Mouse (Mus musculus) right cerebral cortex, postnatal 4 days (tissue): ENCODE measurements around the gene Gnb1l.

Experiments
- DNase-seq: peaks from one replicate; pipeline ENCODE4 v3.0.0-alpha.2; 2022

The Gnb1l gene

GRCm38 (mm10) chr16:18498558-18498990 lies at the start of gene Gnb1l, which contains the start of gene Rtl10:
Gene Gnb1l (plus strand): TSS chr16:18498713.
Gene Rtl10 (plus strand): TSS chr16:18498901.
- peak; percentile 98 for DNase-seq

DNA sequence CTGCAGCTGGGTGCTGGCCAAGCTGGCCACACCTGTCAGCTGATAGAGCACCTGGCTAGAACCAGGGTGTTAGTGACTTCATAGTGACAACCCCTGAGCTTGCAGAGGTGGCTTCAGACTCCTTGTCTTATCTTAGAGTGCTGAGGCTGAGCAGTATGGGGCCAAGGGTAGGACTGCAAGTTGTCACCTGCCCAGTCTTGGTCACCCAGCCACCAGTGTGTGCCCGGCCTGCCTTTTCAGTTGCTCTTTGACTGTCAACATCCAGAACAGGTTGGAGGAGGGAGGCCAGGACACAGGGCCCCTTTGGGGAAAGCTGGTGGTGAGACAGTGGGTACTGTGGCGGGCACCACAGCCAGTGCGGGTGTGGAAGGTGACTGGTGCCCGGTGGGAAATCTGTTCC lies 49.5 kb upstream of the Gnb1l start:
- DNase-seq = no peak

DNA sequence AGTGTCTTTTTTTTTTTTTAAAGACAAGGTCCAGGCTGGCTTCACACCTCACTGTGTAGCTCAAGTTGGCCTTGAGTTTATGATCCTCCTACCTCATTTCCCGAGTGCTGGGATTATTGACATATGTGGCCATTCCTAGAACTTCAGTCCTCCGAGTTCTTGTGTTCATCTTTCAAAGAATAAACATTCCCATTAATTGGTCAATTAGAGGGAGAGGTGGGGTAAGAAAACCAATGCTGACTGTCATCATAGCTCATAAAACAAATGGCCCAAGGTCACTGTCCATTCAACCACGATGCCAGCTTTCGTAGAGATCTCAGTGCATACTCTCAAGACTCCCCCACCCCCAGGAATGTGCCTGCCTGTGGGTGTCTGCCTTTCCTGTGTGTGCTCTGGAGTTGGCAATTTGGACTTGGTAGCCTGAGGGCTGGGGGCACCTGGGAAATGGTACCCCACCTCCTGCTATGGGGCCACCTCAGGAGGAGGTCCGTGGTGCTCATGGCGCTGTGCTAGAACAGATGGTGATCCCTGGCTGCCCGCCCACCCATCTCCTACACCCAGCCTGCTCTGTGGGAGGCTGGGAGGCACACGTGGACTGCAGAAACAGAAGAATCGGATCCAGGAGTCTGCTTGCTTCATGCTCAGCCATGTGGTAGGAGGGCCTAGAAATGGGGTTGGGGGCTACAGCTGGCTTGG lies 46.9 kb upstream of the Gnb1l start:
- peak; percentile 23 for DNase-seq

DNA sequence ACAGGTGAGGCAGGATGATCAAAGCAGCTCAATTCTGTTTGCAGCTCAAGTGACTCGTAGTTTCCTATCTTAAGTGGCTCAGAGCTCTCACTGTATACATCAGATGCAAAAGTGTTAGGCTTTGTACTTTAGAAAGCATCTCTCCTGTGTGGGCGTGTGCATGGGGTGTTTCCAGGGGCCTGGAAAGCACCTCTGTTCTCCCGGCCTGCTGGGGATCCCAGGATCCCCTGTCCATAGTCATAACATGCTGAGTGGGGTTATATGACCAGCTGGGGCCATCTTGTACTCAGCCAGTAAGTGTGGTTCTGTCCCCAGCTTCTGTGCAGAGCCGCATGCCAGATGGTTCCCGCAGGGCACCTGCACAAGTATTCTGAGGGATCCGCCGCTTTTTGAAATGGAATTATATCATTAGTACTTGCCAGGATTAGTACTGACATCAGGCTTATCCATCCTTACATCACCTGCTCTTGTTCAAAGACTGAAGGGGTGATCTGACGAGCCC lies 46.1 kb upstream of the Gnb1l start:
- no peak for DNase-seq

GRCm38 (mm10) chr16:18453846-18454245 lies 44.7 kb upstream of the Gnb1l start:
- DNase-seq = no peak

GRCm38 (mm10) chr16:18455407-18455806 lies 43.1 kb upstream of the Gnb1l start:
- no peak for DNase-seq

DNA sequence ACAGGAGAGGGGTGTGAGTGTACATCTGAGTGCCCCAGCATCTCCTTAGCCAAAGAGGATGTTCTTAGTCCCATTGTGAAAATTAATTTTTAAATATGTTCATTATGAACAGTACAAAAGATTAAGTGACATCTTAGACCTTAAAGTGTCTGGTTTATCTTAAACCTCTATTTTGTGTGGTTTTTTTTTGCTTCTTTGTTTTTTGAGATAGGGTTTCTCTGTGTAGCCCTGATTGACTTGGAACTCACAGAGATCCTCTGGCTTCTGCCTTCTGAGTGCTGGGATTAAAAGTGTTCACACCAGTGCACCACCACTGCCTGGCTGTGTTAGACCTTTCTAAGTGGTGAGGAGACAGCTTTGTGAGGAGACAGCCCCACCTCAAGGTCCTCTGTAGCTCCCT lies 39.9 kb upstream of the Gnb1l start:
- no peak for DNase-seq

- no peak for DNase-seq
These were observed 39.1 kb upstream of the Gnb1l start for GRCm38 (mm10) chr16:18459335-18459954.

DNA sequence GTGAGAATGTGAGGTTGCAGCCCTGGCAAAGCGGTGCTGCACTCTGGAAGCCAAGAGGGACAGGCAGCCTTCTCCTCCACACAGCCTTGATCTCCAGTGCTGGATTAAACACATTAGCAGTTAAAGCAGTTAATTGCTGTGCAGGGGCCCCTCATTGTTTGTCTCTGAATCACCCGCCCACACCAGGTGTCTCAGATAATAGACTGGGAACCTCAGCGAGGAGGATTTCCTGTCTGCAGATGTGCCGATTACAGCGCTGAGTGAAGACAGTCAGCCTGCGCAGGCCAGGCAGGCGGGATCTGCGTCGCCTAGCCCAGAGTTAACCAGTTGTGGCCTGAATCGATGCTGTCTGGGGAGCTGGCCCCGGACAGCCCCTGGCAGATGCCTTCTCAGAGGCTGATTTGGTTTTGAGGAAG lies 38.5 kb upstream of the Gnb1l start:
- no peak for DNase-seq

GRCm38 (mm10) chr16:18460826-18461225 lies 37.7 kb upstream of the Gnb1l start:
- DNase-seq = no peak

GRCm38 (mm10) chr16:18462031-18462430 lies 36.5 kb upstream of the Gnb1l start:
- no peak for DNase-seq

DNA sequence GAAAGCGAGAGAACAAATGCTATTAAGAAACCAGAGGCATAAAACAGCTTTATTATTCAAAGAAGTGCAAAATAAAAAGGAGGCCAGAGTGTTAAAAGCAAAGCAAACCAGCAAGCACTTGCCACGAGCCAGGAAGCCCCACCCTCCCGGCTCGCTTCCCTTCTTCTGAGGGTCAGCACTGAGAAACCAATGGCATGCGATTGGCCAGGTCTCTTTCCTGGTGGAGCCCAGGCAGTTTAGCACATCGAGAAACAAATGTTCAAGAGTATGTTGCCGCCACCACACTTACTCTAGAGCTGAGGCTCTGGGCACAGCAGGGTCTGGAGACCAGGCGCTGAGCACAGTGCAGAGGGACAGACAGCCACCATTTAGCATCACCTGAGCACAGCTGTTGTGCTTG lies 35.9 kb upstream of the Gnb1l start:
- no peak for DNase-seq

DNA sequence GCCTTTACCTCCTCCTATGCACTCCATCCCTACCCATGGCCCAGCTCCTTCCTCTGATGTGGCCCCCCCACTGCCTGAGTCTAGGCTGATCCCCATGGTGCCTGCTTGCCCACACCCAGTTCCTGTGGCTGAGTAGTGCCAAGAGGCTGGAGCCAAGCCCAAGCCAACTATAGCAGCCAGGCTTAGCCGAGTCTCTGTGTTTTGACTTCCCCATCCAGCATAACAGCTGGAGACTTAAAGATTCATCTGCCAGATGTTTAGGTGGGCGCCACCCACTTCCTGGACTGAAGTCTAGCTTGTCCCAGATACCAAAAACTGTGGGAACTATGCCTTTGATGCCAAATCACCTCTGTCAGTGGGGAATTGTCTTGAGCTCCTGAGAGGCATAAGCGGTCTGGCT lies 34.2 kb upstream of the Gnb1l start:
- no peak for DNase-seq

- no peak for DNase-seq
These were observed 27.7 kb upstream of the Gnb1l start for GRCm38 (mm10) chr16:18470829-18471228.

DNA sequence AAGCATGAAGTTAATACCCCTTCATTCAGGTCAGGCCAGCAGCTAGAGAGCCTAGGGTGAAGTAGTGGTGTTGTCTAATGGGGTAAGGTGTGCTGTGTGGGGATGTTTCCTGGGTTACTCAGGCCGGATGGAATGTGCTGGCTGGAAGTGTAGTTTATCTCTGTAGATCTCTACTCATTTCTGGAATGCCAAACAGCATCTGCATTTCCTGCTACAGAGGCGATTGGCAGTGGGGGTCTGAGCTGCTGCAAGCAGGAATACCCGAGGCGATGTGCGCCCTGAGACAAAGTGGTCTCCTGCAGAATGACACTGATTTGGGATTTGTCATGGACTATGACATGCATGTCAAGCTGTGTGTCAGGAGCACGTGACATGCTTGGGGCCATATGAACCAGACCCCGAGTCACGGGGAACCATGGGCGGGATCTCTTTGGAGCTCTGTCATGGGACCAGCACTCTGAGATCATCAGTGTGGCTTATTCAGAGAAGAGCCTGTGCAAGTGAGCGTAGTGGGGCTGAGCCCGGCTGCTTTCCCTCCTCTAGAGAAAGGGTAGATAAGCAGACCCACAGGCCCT lies 27.0 kb upstream of the Gnb1l start:
- no peak for DNase-seq

DNA sequence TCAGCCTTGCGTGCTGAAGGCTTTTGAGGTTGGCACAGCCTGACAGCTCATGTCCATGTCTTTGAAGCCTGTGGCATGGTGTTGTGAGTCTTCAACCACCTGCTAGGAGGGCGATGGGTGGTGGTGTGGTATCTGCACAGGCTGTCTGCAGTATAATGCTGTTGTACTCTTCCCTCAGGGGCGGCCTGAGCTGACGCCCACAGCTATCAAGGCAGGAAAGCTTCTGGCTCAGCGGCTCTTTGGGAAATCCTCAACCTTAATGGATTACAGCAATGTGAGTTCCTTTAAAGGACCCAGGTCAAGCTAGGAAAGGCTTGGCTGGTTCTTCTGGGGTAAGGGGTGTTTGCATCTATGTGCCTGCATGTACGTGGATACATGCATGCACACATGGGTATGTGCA lies 26.5 kb upstream of the Gnb1l start:
- DNase-seq = no peak

DNA sequence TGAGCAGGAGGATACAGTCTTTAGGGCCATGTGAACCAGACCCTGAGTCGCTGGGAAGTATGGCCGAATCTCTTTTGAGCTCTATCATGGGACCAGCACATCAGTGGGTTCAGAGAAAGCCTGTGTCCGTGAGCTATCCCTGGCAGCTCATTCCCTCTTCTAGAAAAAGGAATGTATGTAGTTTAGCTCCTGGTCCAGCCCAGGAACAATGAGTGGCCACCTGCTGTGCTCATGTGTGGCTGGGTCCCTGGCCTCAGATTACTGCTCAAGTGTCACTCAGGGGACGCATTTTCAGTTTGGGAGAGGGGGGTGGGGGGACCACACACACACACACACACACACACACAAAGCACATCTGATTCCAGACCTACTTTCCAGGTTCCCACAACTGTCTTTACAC lies 26.1 kb upstream of the Gnb1l start:
- DNase-seq = no peak

- no peak for DNase-seq
These were observed 25.5 kb upstream of the Gnb1l start for GRCm38 (mm10) chr16:18472976-18473375.

DNA sequence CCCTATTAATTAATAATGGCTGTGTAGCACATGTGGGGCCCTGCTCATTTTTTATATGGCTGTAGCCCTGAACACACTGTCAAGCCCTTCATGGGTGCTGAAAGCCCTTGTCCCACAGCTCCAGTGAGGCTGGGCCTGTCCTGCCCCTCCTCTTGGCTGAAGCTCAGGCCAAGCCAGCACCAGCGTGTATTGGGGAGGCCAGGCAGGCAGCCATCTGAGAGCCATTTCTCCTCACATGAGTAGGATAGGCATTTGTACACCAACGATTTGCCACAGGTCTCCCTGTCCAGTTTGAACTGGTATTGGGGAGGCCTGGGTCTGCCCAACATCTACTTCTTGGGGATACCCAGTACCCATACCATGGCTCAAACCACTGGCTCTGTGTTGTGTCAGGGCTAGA lies 24.5 kb upstream of the Gnb1l start:
- no peak for DNase-seq

- DNase-seq = no peak
These were observed 20.5 kb upstream of the Gnb1l start for GRCm38 (mm10) chr16:18477996-18478395.

GRCm38 (mm10) chr16:18479667-18480066 lies 18.8 kb upstream of the Gnb1l start:
- DNase-seq = no peak

DNA sequence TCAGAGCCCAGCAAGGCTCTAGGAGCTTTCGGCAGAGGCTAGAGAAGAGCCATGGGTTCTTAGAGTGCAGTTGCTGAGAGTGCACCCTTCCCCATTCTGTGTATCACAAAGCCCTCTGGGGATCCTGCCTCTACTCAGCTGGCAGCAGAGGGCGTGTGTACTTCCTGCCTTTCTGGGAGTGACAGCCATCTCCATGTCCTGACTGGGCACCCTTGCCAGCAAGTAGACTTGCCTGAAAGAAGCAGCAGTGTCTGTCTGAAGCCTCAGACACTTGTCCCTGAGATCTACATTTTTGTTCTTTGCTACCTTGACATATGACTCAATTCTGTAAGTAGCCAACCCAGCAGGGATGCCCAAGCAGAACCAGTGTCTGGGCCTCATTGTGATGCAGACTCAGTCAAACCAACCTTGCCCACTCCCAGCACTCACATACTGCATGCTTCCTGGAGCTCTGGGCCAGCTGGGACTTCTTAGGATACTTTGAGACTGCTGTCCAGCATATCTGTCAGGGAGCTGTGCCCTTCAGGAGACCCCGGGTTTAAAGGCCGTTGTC lies 17.5 kb upstream of the Gnb1l start:
- no peak for DNase-seq

DNA sequence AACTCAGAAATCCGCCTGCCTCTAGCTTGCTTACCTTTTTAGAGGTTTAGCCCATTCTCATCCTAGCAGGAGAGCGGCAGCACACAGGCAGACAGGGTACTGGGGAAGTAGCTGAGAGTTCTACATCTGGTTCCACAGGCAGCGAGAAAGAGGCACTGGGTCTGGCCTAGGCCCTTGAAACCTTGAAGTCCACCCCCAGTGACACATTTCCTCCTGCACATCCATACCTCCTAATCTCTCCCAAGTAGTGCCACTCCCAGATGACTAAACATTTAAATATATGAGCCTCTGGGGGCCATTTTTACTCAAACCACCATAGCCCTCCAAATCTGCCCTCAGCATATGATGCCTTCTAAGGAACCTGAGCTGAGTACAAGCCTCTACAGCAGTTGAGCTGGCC lies 16.1 kb upstream of the Gnb1l start:
- DNase-seq = no peak

DNA sequence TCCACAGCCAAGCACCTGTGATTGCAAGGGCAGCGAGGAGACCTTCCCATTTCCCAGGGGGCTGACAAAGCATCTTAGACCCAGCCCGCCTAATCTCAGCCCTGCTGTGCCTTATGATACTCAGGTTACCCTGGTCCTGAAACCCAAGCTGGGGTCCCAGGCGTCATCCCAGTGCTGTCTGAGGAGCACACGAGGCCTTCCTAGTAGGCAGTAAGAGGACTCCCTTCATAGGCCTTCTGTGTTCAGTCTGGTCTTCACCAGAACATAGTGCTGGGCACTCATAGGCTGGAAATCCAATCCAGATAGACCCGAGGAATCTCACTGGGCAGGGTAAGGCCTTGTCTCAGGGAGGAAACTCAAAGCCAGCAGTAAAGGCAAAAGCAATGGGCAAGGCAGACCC lies 14.7 kb upstream of the Gnb1l start:
- DNase-seq = no peak
